Mouse (Mus musculus) activated CD4-positive, CD25-positive, alpha-beta regulatory T cell, adult 4 months (primary cell): ENCODE measurements around the gene Olfr389. TPM values are rescaled to one million over a fixed set of nuclear protein-coding genes. Genes with fewer than 3 reads are reported as not detected.

ENCODE experiments used
- ATAC-seq: one replicate; pipeline ENCODE4 v1.8.0; 2017
- polyA plus RNA-seq, 2 experiments: library from polyadenylated mRNA; unstranded; fragments of 100-300 nt; shearing (Covaris generic); gene quantifications; one replicate each; pipeline ENCODE4 v1.2.1; 2017

The Olfr389 gene
- polyA plus RNA-seq, result not detected

DNA sequence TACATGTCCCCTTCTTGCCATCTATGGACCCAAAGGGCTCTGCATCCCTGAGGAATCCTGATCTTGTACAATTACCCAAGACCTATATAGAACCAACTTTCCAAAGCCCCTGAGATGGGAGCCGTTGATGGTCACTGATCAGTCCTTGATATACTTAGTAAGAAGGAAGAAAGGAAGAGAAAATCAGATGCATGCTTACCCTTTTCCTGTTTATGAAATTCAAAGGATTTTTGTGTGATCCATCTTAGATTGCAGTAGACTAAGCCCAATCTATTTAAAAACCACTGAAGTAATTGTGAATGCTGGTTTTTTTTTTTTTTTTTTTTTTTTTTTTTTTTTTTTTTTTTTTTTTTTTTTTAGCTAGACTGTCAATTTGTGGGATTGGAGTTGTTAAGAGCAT, at the start of gene Olfr389:
Gene Olfr389, minus strand, starts transcription at position 101 of the 400 bp plus-strand sequence.
- ATAC-seq, result no peak

- ATAC-seq, result no peak
Measured at GRCm38 (mm10) chr11:73816949-73817348, 36.4 kb upstream of the Olfr389 start, which contains the start of gene Olfr392. Olfr392 (minus strand) TSS chr11:73817049.

DNA sequence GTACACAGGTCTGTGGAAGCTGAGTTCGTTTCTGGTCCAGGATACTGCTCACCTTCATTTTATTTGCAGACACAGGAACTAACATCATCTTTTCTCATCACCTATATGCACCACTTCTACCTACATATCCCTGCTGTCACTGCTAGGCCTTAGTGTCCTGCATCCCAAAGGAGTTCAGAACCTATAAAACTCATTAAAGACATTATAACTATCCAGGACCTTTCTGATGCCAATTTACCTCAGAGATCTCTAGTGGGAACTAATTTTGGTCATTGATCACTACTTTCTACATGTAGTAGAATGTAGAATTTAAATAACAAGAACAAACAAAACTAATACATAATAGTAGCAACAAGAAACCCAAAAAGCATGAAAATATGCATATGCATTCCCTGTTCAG, 22.4 kb upstream of the Olfr389 start, which contains the start of gene Olfr391-ps:
Gene Olfr391-ps, minus strand, starts transcription at position 101 of the 400 bp plus-strand sequence.
- ATAC-seq, result no peak

DNA sequence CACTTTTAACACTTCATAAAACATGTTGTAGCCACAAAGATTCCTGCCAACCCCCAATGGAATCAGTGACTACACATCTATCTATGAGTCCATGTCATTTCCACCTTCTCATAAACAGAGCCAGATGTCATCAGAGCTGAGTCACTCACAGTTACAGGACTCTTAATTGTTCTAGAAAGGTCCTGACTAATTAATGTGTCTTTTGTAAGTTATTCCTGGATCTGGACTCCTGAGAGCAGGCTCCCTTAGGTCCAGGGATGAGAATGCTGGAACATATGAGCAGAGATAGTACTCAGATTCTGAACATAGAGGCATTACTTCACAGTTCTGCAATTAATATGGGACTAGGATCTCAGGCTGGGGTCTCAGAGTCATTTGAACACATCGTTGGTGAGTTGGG, 2.2 kb upstream of the Olfr389 start, which contains the start of gene Olfr390:
Gene Olfr390, plus strand, starts transcription at position 301 of the 400 bp plus-strand sequence.
- ATAC-seq, result no peak

DNA sequence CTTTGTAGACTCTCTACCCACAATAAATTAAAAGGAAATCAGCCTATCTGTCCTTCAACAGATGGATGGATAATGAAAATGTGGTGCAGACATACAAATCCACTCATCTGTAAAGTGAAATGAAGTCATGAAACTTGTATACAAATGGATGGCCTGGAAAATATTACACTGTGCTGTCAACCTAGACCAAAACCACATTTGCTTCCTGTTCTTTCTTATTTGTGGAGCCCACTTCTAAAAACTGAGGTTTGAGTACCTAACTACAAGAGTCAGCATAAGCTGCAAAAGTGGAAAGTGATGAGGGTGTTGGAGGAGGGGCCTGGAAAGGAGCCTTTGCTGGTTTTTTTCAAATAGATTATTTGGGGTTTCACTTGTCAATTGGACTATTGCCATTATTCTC, 21.4 kb downstream of the Olfr389 start:
- ATAC-seq, result no peak

Other genes with a start within 250 kb of the Olfr389 start
- gene Olfr385, start 187.7 kb downstream of the Olfr389 start, polyA plus RNA-seq, result not detected
- not detected for gene Olfr384, start 182.1 kb downstream of the Olfr389 start, polyA plus RNA-seq
- gene Zfp735, start 91.9 kb downstream of the Olfr389 start, polyA plus RNA-seq, result not detected
- gene Olfr390, start 2.3 kb upstream of the Olfr389 start, polyA plus RNA-seq, result not detected
- not detected for gene Olfr391-ps, start 22.3 kb upstream of the Olfr389 start, polyA plus RNA-seq
- under 1 TPM in 1 of 2 experiments, not detected in 1; 0.20 TPM for gene Olfr392, start 36.3 kb upstream of the Olfr389 start, polyA plus RNA-seq
- not detected for gene Olfr393, start 70.7 kb upstream of the Olfr389 start, polyA plus RNA-seq
- gene Olfr394, start 110.1 kb upstream of the Olfr389 start, polyA plus RNA-seq, result not detected
- not detected for gene Olfr395, start 128.6 kb upstream of the Olfr389 start, polyA plus RNA-seq
- not detected for gene Olfr23, start 156.0 kb upstream of the Olfr389 start, polyA plus RNA-seq
- gene Olfr397, start 180.1 kb upstream of the Olfr389 start, polyA plus RNA-seq, result not detected
- gene Olfr398, start 209.7 kb upstream of the Olfr389 start, polyA plus RNA-seq, result under 1 TPM in 1 of 2 experiments, not detected in 1; 0.07 TPM